Mouse (Mus musculus): ENCODE data around the gene Cep68. TPM values are rescaled to one million over a fixed set of nuclear protein-coding genes. Genes with fewer than 3 reads are reported as not detected.

The Cep68 gene
- total and polyA plus RNA-seq, 2 experiments from 2014 or later, result 23.1 to 43.5 TPM

DNA sequence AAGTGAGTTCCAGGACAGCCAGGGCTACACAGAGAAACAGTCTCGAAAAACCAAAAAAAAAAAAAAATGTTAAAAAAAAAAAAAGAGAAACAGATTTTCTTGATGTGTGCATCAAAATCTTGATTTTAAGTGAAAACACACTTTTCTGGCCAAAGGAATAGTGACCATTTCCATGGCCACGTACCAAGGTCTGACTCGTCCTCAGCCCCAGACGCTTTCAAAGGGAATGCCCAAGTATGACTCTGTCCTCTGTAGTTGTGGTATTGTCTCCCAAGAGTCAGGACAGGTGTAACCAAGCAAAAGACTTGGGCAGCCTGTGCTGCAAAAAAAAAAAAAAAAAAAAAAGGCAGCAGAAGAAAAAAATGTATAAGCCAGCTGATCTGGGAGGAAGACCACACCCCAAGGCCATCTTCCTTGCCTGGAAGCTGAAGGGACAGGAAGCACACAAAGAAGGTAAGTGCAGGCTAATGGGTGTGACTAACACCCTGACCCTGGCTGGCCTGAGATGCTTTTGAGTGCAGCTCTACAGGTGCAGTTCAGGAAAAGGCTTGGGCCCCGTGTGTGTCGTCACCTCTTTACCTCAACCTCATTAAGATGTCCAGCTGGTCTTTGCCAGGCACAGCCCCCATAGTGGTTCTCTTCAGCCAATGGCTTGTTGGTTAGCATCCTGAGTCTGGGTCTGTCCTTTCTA lies 6.7 kb downstream of the Cep68 start:
- Histone ChIP-seq H3K4me1 (ENCODE audit: insufficient read depth, low read length) (0 out of 2 replicates have a peak, but pooled peaks cover 5% of the 10 kb centered on the region), H3K27me3 (ENCODE audit: insufficient read depth, low read length) (no peaks in the 10 kb centered on the region), H3K36me3 (ENCODE audit: insufficient read depth, low read length) (peaks cover 31% of the 10 kb centered on the region), H3K9me3 (ENCODE audit: low read length) (no peaks in the 10 kb centered on the region), H3K9ac (replicated peaks; ENCODE audit: low read length) (no peak overlapping the region), H3K4me3 (ENCODE audit: low read length) (no peak overlapping the region), H3K27ac (no peak overlapping the region), H3K4me2 (ENCODE audit: low read depth, low read length) (no peak overlapping the region)
- DNase-seq (ENCODE audit: low spot score), result no peak
- 90% methylated on average over 6 of the region's 6 CpGs for WGBS
- TF ChIP-seq CTCF (IDR thresholded peaks at IDR 0.05; ENCODE audit: low read depth), result no peak
- ATAC-seq, result no peak

DNA sequence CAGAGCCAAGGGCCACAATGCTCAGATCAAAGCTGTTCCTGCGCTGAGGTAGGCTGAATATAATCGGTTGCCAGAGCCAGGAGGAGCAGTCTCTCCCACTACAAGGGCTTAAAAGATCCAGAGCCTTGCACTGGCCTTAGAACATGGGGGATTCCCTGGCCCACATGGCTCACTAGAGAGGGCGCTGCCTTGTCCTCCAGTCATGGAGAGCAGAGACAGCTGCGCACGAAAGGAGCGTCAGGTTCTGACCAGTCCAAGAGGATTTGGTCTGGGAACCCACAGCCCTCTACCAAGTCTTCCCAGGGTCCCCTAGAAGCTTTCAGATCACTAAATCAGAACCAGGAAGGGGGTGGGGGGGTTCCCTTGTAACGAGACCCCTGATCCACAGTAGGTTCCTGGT lies 7.9 kb downstream of the Cep68 start:
- DNase-seq (ENCODE audit: low spot score) (no peak), ATAC-seq (no peak)
- Histone ChIP-seq H3K36me3 (ENCODE audit: insufficient read depth, low read length) (peaks cover 42% of the 10 kb centered on the region), H3K27ac (no peak overlapping the region), H3K9me3 (ENCODE audit: low read length) (no peaks in the 10 kb centered on the region), H3K4me2 (ENCODE audit: low read depth, low read length) (no peak overlapping the region), H3K4me3 (ENCODE audit: low read length) (no peak overlapping the region), H3K4me1 (ENCODE audit: insufficient read depth, low read length) (no peaks in the 10 kb centered on the region), H3K9ac (replicated peaks; ENCODE audit: low read length) (no peak overlapping the region), H3K27me3 (ENCODE audit: insufficient read depth, low read length) (no peaks in the 10 kb centered on the region)
- 93% methylated on average over 7 of the region's 7 CpGs for WGBS
- TF ChIP-seq CTCF (IDR thresholded peaks at IDR 0.05; ENCODE audit: low read depth), result no peak

GRCm38 (mm10) chr11:20240331-20240730 lies 8.9 kb downstream of the Cep68 start:
- Histone ChIP-seq H3K9ac (replicated peaks; ENCODE audit: low read length) (no peak overlapping the region), H3K4me2 (ENCODE audit: low read depth, low read length) (no peak overlapping the region), H3K9me3 (ENCODE audit: low read length) (no peaks in the 10 kb centered on the region), H3K27me3 (ENCODE audit: insufficient read depth, low read length) (no peaks in the 10 kb centered on the region), H3K4me1 (ENCODE audit: insufficient read depth, low read length) (no peaks in the 10 kb centered on the region), H3K36me3 (ENCODE audit: insufficient read depth, low read length) (peaks cover 47% of the 10 kb centered on the region), H3K27ac (no peak overlapping the region), H3K4me3 (ENCODE audit: low read length) (no peak overlapping the region)
- 73% methylated on average over 5 of the region's 5 CpGs for WGBS
- TF ChIP-seq CTCF (IDR thresholded peaks at IDR 0.05; ENCODE audit: low read depth), result no peak
- ATAC-seq, result no peak
- no peak for DNase-seq (ENCODE audit: low spot score)

GRCm38 (mm10) chr11:20239279-20239861 lies 9.9 kb downstream of the Cep68 start:
- DNase-seq (ENCODE audit: low spot score) (no peak), ATAC-seq (no peak)
- Histone ChIP-seq H3K4me1 (ENCODE audit: insufficient read depth, low read length) (no peaks in the 10 kb centered on the region), H3K36me3 (ENCODE audit: insufficient read depth, low read length) (peaks cover 51% of the 10 kb centered on the region), H3K27me3 (ENCODE audit: insufficient read depth, low read length) (no peaks in the 10 kb centered on the region), H3K4me2 (ENCODE audit: low read depth, low read length) (no peak overlapping the region), H3K9me3 (ENCODE audit: low read length) (no peaks in the 10 kb centered on the region), H3K9ac (replicated peaks; ENCODE audit: low read length) (no peak overlapping the region), H3K27ac (no peak overlapping the region), H3K4me3 (ENCODE audit: low read length) (no peak overlapping the region)
- no peak for TF ChIP-seq CTCF (IDR thresholded peaks at IDR 0.05; ENCODE audit: low read depth)
- 92% methylated on average over 9 of the region's 9 CpGs for WGBS

DNA sequence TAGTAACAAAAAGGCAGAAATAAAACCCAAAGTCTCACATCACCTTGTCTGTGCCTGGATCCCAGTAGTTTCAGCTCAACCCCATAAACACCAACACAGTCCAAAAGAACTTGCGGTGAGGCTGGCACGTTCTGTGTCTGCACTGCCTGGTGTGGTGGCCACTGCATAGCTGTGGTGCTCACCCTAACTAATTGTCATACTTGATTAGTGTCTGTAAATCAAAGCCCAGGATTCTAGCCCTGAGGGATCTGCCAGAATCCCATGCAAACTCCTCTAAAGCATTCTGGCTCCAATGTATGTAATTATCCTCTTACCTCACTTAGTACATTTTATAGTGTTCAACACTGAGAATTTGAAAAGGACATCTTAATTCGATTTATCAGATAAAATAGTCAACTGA lies 11.3 kb downstream of the Cep68 start:
- no peak overlapping the region for H3K27ac ChIP-seq
- H3K9me3 ChIP-seq (ENCODE audit: low read length), result no peaks in the 10 kb centered on the region

GRCm38 (mm10) chr11:20237018-20237417 lies 12.2 kb downstream of the Cep68 start:
- WGBS, result 93% methylated on average over 7 of the region's 7 CpGs
- TF ChIP-seq CTCF (IDR thresholded peaks at IDR 0.05; ENCODE audit: low read depth), result no peak
- H3K4me1 ChIP-seq (ENCODE audit: insufficient read depth, low read length), result no peaks in the 10 kb centered on the region
- no peak overlapping the region for H3K27ac ChIP-seq
- ATAC-seq, result no peak
- H3K36me3 ChIP-seq (ENCODE audit: insufficient read depth, low read length), result peaks cover 51% of the 10 kb centered on the region
- no peaks in the 10 kb centered on the region for H3K27me3 ChIP-seq (ENCODE audit: insufficient read depth, low read length)
- no peaks in the 10 kb centered on the region for H3K9me3 ChIP-seq (ENCODE audit: low read length)
- no peak overlapping the region for H3K4me2 ChIP-seq (ENCODE audit: low read depth, low read length)
- no peak overlapping the region for H3K9ac ChIP-seq (replicated peaks; ENCODE audit: low read length)
- no peak overlapping the region for H3K4me3 ChIP-seq (ENCODE audit: low read length)
- no peak for DNase-seq (ENCODE audit: low spot score)

More for the DNA sequence above, 11.3 kb downstream of the Cep68 start:
- 86% methylated on average over 3 of the region's 3 CpGs for WGBS
- ATAC-seq (no peak), DNase-seq (ENCODE audit: low spot score) (no peak)
- Histone ChIP-seq H3K4me2 (ENCODE audit: low read depth, low read length) (no peak overlapping the region), H3K9ac (replicated peaks; ENCODE audit: low read length) (no peak overlapping the region), H3K36me3 (ENCODE audit: insufficient read depth, low read length) (peaks cover 51% of the 10 kb centered on the region), H3K27me3 (ENCODE audit: insufficient read depth, low read length) (no peaks in the 10 kb centered on the region), H3K4me1 (ENCODE audit: insufficient read depth, low read length) (no peaks in the 10 kb centered on the region), H3K4me3 (ENCODE audit: low read length) (no peak overlapping the region)
- TF ChIP-seq CTCF (IDR thresholded peaks at IDR 0.05; ENCODE audit: low read depth), result no peak

DNA sequence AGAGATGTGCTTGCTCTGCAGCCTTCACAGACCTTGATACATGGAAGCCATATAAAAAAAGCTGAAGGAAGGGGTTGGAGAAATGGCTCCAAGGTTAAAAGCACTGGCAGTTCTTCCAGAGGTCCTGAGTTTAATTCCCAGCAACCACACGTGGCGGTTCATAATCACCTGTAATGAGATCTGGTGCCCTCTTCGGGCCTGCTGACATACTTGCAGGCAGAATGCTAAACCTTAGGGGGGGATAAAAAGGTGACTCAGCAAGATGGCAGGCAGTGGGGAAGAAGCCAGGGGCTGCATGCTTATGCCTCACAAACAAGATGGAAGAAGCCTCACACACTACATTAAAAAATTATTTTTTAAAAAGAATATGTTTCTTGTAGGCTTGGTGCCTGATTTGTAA lies 15.0 kb downstream of the Cep68 start:
- WGBS, result 65% methylated on average over 3 of the region's 3 CpGs
- no peak for ATAC-seq
- H3K27ac ChIP-seq, result no peak overlapping the region
- H3K4me1 ChIP-seq (ENCODE audit: insufficient read depth, low read length), result no peaks in the 10 kb centered on the region
- no peak overlapping the region for H3K9ac ChIP-seq (replicated peaks; ENCODE audit: low read length)
- peaks cover 40% of the 10 kb centered on the region for H3K36me3 ChIP-seq (ENCODE audit: insufficient read depth, low read length)
- peak; percentile 38 for DNase-seq (ENCODE audit: low spot score)
- H3K27me3 ChIP-seq (ENCODE audit: insufficient read depth, low read length), result no peaks in the 10 kb centered on the region
- TF ChIP-seq CTCF (IDR thresholded peaks at IDR 0.05; ENCODE audit: low read depth), result peak; percentile 19; the same call in 1 of the 2 replicates
- no peak overlapping the region for H3K4me3 ChIP-seq (ENCODE audit: low read length)
- H3K4me2 ChIP-seq (ENCODE audit: low read depth, low read length), result no peak overlapping the region
- no peaks in the 10 kb centered on the region for H3K9me3 ChIP-seq (ENCODE audit: low read length)
